Mouse (Mus musculus): ENCODE data around the gene Clstn2. TPM values are rescaled to one million over a fixed set of nuclear protein-coding genes. Genes with fewer than 3 reads are reported as not detected.

The Clstn2 gene
- total and polyA plus RNA-seq, 2 experiments from 2014 or later, result 0.14 to 0.61 TPM

DNA sequence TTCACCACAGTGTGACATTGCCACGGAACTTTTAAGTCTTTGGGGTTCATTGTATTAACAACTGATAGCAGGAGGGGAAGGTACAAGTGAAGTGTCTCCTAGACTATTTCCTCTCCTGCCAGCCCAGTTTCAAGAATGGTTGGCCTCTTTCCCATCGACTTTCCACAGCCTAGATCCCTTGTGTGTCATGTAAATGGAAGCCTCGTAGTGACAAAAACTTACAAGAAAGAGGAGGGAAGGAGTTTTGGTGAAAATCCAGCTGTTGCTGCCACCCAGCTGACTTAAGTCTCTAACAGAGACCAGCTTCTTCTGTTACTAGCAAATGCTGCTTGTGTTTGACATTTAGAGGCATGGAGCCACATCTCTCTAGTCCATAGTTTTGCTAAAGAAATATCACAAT, 598.3 kb downstream of the Clstn2 start:
- ATAC-seq (ENCODE audit: insufficient read depth, low read depth), result no peak
- TF ChIP-seq EP300 (IDR thresholded peaks at IDR 0.05; ENCODE audit: low read depth) (no peak), CTCF (IDR thresholded peaks at IDR 0.05; ENCODE audit: low read depth) (no peak)
- WGBS, result 27% methylated on average over 3 of the region's 3 CpGs
- no peaks in the 10 kb centered on the region for H3K4me1 ChIP-seq (ENCODE audit: control insufficient read depth, insufficient read depth)
- H3K9ac ChIP-seq (replicated peaks; ENCODE audit: low read depth, low read length), result no peak overlapping the region
- no peak overlapping the region for H3K4me2 ChIP-seq (ENCODE audit: low read depth, low read length)
- no peaks in the 10 kb centered on the region for H3K9me3 ChIP-seq (replicated peaks; ENCODE audit: control insufficient read depth, low read length)
- no peak overlapping the region for H3K27ac ChIP-seq (ENCODE audit: low read depth)
- H3K36me3 ChIP-seq (replicated peaks; ENCODE audit: control insufficient read depth, insufficient read depth, low read length), result no peaks in the 10 kb centered on the region
- no peak for DNase-seq (ENCODE audit: low spot score)
- H3K27me3 ChIP-seq (ENCODE audit: control insufficient read depth, insufficient read depth, low read length), result no peaks in the 10 kb centered on the region
- H3K4me3 ChIP-seq (ENCODE audit: low read depth, low read length), result no peak overlapping the region

DNA sequence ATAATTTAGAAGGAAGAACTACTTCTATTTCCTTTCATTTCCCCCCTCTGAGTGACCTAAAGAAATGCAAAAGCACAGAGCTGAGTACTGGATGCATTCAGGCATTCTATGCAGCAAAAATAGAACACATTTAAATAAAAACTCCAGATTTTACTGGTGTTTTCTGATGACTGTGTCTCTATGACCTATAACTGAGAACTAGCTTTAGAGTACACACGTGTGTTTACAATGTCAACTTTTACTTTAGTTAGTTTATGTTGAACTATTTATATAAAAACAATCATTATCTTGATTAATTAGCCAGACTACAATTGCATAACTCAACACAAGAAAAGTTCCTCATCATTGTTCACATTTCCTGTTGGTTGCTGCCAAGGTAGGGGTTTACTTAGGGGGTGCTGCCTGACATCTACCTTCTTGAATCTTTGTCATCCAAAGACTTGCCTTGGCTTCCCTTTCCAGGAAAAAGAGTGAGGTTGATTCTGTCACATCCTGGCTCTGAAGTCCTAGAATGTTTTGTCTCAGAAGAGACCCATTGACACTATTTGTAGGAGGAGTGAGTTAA, 603.0 kb downstream of the Clstn2 start:
- no peaks in the 10 kb centered on the region for H3K4me1 ChIP-seq (ENCODE audit: control insufficient read depth, insufficient read depth)
- no peaks in the 10 kb centered on the region for H3K36me3 ChIP-seq (replicated peaks; ENCODE audit: control insufficient read depth, insufficient read depth, low read length)
- no peak for ATAC-seq (ENCODE audit: insufficient read depth, low read depth)
- no peak overlapping the region for H3K4me2 ChIP-seq (ENCODE audit: low read depth, low read length)
- no peak for DNase-seq (ENCODE audit: low spot score)
- no peak overlapping the region for H3K4me3 ChIP-seq (ENCODE audit: low read depth, low read length)
- H3K27me3 ChIP-seq (ENCODE audit: control insufficient read depth, insufficient read depth, low read length), result no peaks in the 10 kb centered on the region
- no peak overlapping the region for H3K27ac ChIP-seq (ENCODE audit: low read depth)
- WGBS, result 65% methylated on average over 1 of the region's 1 CpGs
- no peaks in the 10 kb centered on the region for H3K9me3 ChIP-seq (replicated peaks; ENCODE audit: control insufficient read depth, low read length)
- H3K9ac ChIP-seq (replicated peaks; ENCODE audit: low read depth, low read length), result no peak overlapping the region
- TF ChIP-seq CTCF (IDR thresholded peaks at IDR 0.05; ENCODE audit: low read depth) (no peak), EP300 (IDR thresholded peaks at IDR 0.05; ENCODE audit: low read depth) (no peak)

DNA sequence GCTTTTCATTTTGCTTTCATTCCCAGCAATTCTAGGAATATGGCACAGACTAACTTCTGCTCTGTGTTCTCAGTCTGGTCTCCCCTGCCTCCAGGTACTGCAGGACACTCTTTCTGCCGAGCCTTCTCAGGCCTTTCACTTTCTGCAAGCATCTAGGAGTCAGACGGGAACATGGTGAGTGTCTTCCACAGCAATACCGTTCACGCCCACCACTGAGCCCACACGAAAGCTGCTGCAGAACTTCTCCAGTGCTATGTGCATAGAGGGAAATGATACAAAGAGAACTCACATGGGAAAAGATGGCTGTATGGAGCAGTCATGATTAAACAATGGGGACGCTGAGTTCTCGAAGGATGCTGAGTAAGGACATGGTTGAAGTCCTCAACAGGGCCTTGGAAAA, 604.9 kb downstream of the Clstn2 start:
- Histone ChIP-seq H3K27me3 (ENCODE audit: control insufficient read depth, insufficient read depth, low read length) (no peaks in the 10 kb centered on the region), H3K4me2 (ENCODE audit: low read depth, low read length) (no peak overlapping the region), H3K4me3 (ENCODE audit: low read depth, low read length) (no peak overlapping the region), H3K36me3 (replicated peaks; ENCODE audit: control insufficient read depth, insufficient read depth, low read length) (no peaks in the 10 kb centered on the region), H3K9me3 (replicated peaks; ENCODE audit: control insufficient read depth, low read length) (no peaks in the 10 kb centered on the region), H3K4me1 (ENCODE audit: control insufficient read depth, insufficient read depth) (no peaks in the 10 kb centered on the region), H3K9ac (replicated peaks; ENCODE audit: low read depth, low read length) (no peak overlapping the region), H3K27ac (ENCODE audit: low read depth) (no peak overlapping the region)
- ATAC-seq (ENCODE audit: insufficient read depth, low read depth) (no peak), DNase-seq (ENCODE audit: low spot score) (no peak)
- 71% methylated on average over 7 of the region's 7 CpGs for WGBS
- no peak for TF ChIP-seq CTCF (IDR thresholded peaks at IDR 0.05; ENCODE audit: low read depth)
- TF ChIP-seq EP300 (IDR thresholded peaks at IDR 0.05; ENCODE audit: low read depth), result no peak

DNA sequence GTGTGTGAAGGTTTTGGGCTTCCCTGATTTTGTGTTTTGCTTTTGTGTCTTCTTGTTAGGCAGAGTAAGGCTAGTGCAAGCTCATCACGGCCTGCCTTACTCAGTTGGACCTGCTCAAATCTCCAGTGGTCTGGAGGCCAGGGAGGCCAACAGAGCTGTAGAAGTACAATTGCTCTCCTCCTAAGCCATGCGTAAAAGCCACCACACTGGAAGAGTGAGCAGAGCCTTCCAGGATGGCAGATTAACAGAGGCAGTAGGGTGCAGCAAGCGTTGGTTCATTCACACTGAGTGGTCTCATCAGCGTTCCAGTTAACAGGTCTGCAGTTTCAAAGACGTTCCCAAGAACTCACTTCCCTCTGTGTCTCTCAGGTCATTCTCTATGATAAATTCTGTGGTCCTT, 612.1 kb downstream of the Clstn2 start:
- WGBS, result 51% methylated on average over 5 of the region's 5 CpGs
- no peak overlapping the region for H3K4me2 ChIP-seq (ENCODE audit: low read depth, low read length)
- H3K9me3 ChIP-seq (replicated peaks; ENCODE audit: control insufficient read depth, low read length), result no peaks in the 10 kb centered on the region
- no peak for ATAC-seq (ENCODE audit: insufficient read depth, low read depth)
- no peaks in the 10 kb centered on the region for H3K4me1 ChIP-seq (ENCODE audit: control insufficient read depth, insufficient read depth)
- H3K27ac ChIP-seq (ENCODE audit: low read depth), result no peak overlapping the region
- H3K27me3 ChIP-seq (ENCODE audit: control insufficient read depth, insufficient read depth, low read length), result no peaks in the 10 kb centered on the region
- H3K9ac ChIP-seq (replicated peaks; ENCODE audit: low read depth, low read length), result no peak overlapping the region
- no peaks in the 10 kb centered on the region for H3K36me3 ChIP-seq (replicated peaks; ENCODE audit: control insufficient read depth, insufficient read depth, low read length)
- no peak for DNase-seq (ENCODE audit: low spot score)
- no peak overlapping the region for H3K4me3 ChIP-seq (ENCODE audit: low read depth, low read length)
- no peak for TF ChIP-seq CTCF (IDR thresholded peaks at IDR 0.05; ENCODE audit: low read depth)
- TF ChIP-seq EP300 (IDR thresholded peaks at IDR 0.05; ENCODE audit: low read depth), result no peak

DNA sequence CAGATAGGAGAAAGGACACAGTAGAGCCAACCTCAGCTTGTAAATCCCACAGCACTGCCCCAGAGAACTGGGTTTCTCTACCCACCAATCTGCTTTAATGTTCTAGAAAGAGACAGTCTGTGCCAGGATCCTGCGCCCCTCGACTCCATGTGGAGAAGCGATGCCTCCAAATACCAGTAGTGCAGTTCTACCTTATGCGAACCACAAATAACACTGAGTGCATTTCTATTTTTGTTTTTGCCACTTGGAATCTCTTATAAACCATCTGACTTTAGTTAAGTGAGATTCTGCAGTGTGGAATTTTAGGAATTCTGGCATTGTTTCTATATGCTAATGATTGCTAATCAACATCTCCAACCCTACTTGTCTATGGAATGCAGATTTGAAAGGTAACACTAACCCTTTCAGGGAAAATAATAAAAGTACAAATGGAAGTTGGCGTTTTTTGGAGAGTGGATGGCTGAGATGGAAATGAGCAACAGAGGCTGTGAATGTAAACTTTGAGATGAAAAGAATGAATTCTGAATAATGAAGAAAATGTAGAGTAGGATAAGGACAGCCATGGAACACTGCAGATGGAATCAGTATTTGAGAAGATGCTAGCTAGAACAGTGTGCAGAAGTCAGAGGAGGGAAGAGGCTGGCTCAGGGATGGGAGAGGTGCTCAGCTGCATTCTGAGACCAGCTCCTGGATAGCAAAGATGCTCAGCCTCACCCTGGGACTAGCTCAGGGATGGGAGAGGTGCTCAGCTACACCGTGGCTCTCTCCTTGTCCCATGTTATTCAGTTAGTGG, 617.9 kb downstream of the Clstn2 start:
- H3K9ac ChIP-seq (replicated peaks; ENCODE audit: low read depth, low read length), result no peak overlapping the region
- H3K36me3 ChIP-seq (replicated peaks; ENCODE audit: control insufficient read depth, insufficient read depth, low read length), result no peaks in the 10 kb centered on the region
- H3K4me1 ChIP-seq (ENCODE audit: control insufficient read depth, insufficient read depth), result no peaks in the 10 kb centered on the region
- WGBS, result 65% methylated on average over 6 of the region's 6 CpGs
- ATAC-seq (ENCODE audit: insufficient read depth, low read depth) (no peak), DNase-seq (ENCODE audit: low spot score) (no peak)
- TF ChIP-seq EP300 (IDR thresholded peaks at IDR 0.05; ENCODE audit: low read depth), result no peak
- TF ChIP-seq CTCF (IDR thresholded peaks at IDR 0.05; ENCODE audit: low read depth), result no peak
- H3K27me3 ChIP-seq (ENCODE audit: control insufficient read depth, insufficient read depth, low read length), result no peaks in the 10 kb centered on the region
- no peak overlapping the region for H3K4me2 ChIP-seq (ENCODE audit: low read depth, low read length)
- no peak overlapping the region for H3K4me3 ChIP-seq (ENCODE audit: low read depth, low read length)
- no peak overlapping the region for H3K27ac ChIP-seq (ENCODE audit: low read depth)
- H3K9me3 ChIP-seq (replicated peaks; ENCODE audit: control insufficient read depth, low read length), result no peaks in the 10 kb centered on the region

Measured in heart, postnatal 0 days (tissue).